Mouse (Mus musculus): Measurements from ENCODE around the gene Bhmt2. TPM values are rescaled to one million over a fixed set of nuclear protein-coding genes. Genes with fewer than 3 reads are reported as not detected.
A peak's percentile ranks its signal among the peaks of the same experiment; 100 is the strongest.

Bhmt2 gene
- total and polyA plus RNA-seq, 2 experiments from 2014 or later: 0.05 TPM; not detected in 1

GRCm38 (mm10) chr13:93632927-93633326 is 41.2 kb downstream of the Bhmt2 start:
- no peak overlapping the region for H3K4me3 ChIP-seq (ENCODE audit: low read length)
- 90% methylated on average over 5 of the region's 5 CpGs for WGBS
- 0 out of 2 replicates have a peak, but pooled peaks cover 4% of the 10 kb centered on the region for H3K4me1 ChIP-seq (ENCODE audit: insufficient read depth, low read length)
- H3K36me3 ChIP-seq (ENCODE audit: insufficient read depth, low read length): no peaks in the 10 kb centered on the region
- H3K4me2 ChIP-seq (ENCODE audit: low read depth, low read length): no peak overlapping the region
- no peaks in the 10 kb centered on the region for H3K27me3 ChIP-seq (ENCODE audit: insufficient read depth, low read length)
- ATAC-seq: no peak
- no peak overlapping the region for H3K27ac ChIP-seq
- TF ChIP-seq CTCF (IDR thresholded peaks at IDR 0.05; ENCODE audit: low read depth): no peak
- H3K9ac ChIP-seq (replicated peaks; ENCODE audit: low read length): no peak overlapping the region
- no peaks in the 10 kb centered on the region for H3K9me3 ChIP-seq (ENCODE audit: low read length)
- DNase-seq (ENCODE audit: low spot score): no peak

GRCm38 (mm10) chr13:93630941-93631705 is 43.0 kb downstream of the Bhmt2 start:
- 66% methylated on average over 10 of the region's 10 CpGs for WGBS

GRCm38 (mm10) chr13:93628861-93629260 is 45.2 kb downstream of the Bhmt2 start:
- Histone ChIP-seq H3K4me1 (ENCODE audit: insufficient read depth, low read length) (no peaks in the 10 kb centered on the region), H3K4me2 (ENCODE audit: low read depth, low read length) (no peak overlapping the region), H3K4me3 (ENCODE audit: low read length) (no peak overlapping the region), H3K9me3 (ENCODE audit: low read length) (no peaks in the 10 kb centered on the region), H3K27me3 (ENCODE audit: insufficient read depth, low read length) (no peaks in the 10 kb centered on the region), H3K36me3 (ENCODE audit: insufficient read depth, low read length) (no peaks in the 10 kb centered on the region), H3K9ac (replicated peaks; ENCODE audit: low read length) (no peak overlapping the region), H3K27ac (no peak overlapping the region)
- ATAC-seq (no peak), DNase-seq (ENCODE audit: low spot score) (no peak)
- 19% methylated on average over 6 of the region's 6 CpGs for WGBS
- no peak for TF ChIP-seq CTCF (IDR thresholded peaks at IDR 0.05; ENCODE audit: low read depth)

More at GRCm38 (mm10) chr13:93630941-93631705, 43.0 kb downstream of the Bhmt2 start:
- ATAC-seq: no peak
- H3K36me3 ChIP-seq (ENCODE audit: insufficient read depth, low read length): no peaks in the 10 kb centered on the region
- no peak overlapping the region for H3K27ac ChIP-seq
- no peak overlapping the region for H3K4me3 ChIP-seq (ENCODE audit: low read length)
- H3K4me2 ChIP-seq (ENCODE audit: low read depth, low read length): no peak overlapping the region
- no peak for TF ChIP-seq CTCF (IDR thresholded peaks at IDR 0.05; ENCODE audit: low read depth)
- H3K9me3 ChIP-seq (ENCODE audit: low read length): no peaks in the 10 kb centered on the region
- H3K9ac ChIP-seq (replicated peaks; ENCODE audit: low read length): no peak overlapping the region
- no peaks in the 10 kb centered on the region for H3K4me1 ChIP-seq (ENCODE audit: insufficient read depth, low read length)
- peak; percentile 34 for DNase-seq (ENCODE audit: low spot score)
- no peaks in the 10 kb centered on the region for H3K27me3 ChIP-seq (ENCODE audit: insufficient read depth, low read length)

GRCm38 (mm10) chr13:93614361-93614948 is 59.6 kb downstream of the Bhmt2 start:
- Histone ChIP-seq H3K9ac (replicated peaks; ENCODE audit: low read length) (no peak overlapping the region), H3K36me3 (ENCODE audit: insufficient read depth, low read length) (no peaks in the 10 kb centered on the region), H3K9me3 (ENCODE audit: low read length) (no peaks in the 10 kb centered on the region), H3K27ac (no peak overlapping the region), H3K4me1 (ENCODE audit: insufficient read depth, low read length) (no peaks in the 10 kb centered on the region), H3K27me3 (ENCODE audit: insufficient read depth, low read length) (no peaks in the 10 kb centered on the region), H3K4me3 (ENCODE audit: low read length) (no peak overlapping the region), H3K4me2 (ENCODE audit: low read depth, low read length) (no peak overlapping the region)
- WGBS: 24% methylated on average over 6 of the region's 6 CpGs
- TF ChIP-seq CTCF (IDR thresholded peaks at IDR 0.05; ENCODE audit: low read depth): no peak
- DNase-seq (ENCODE audit: low spot score) (no peak), ATAC-seq (no peak)

- Histone ChIP-seq H3K4me1 (ENCODE audit: insufficient read depth, low read length) (no peaks in the 10 kb centered on the region), H3K9ac (replicated peaks; ENCODE audit: low read length) (no peak overlapping the region), H3K27ac (no peak overlapping the region), H3K27me3 (ENCODE audit: insufficient read depth, low read length) (no peaks in the 10 kb centered on the region), H3K9me3 (ENCODE audit: low read length) (no peaks in the 10 kb centered on the region), H3K36me3 (ENCODE audit: insufficient read depth, low read length) (no peaks in the 10 kb centered on the region), H3K4me2 (ENCODE audit: low read depth, low read length) (no peak overlapping the region), H3K4me3 (ENCODE audit: low read length) (no peak overlapping the region)
- WGBS: 59% methylated on average over 4 of the region's 4 CpGs
- peak; percentile 53 for DNase-seq (ENCODE audit: low spot score)
- TF ChIP-seq CTCF (IDR thresholded peaks at IDR 0.05; ENCODE audit: low read depth): peak; percentile 53
- ATAC-seq: no peak
Observed at GRCm38 (mm10) chr13:93613771-93614170, 60.3 kb downstream of the Bhmt2 start.

- Histone ChIP-seq H3K9me3 (ENCODE audit: low read length) (no peaks in the 10 kb centered on the region), H3K27ac (no peak overlapping the region), H3K9ac (replicated peaks; ENCODE audit: low read length) (no peak overlapping the region), H3K4me3 (ENCODE audit: low read length) (no peak overlapping the region), H3K36me3 (ENCODE audit: insufficient read depth, low read length) (no peaks in the 10 kb centered on the region), H3K4me1 (ENCODE audit: insufficient read depth, low read length) (no peaks in the 10 kb centered on the region), H3K27me3 (ENCODE audit: insufficient read depth, low read length) (no peaks in the 10 kb centered on the region), H3K4me2 (ENCODE audit: low read depth, low read length) (0 out of 2 replicates have a peak overlapping the region, but pooled peaks have one; percentile 21)
- DNase-seq (ENCODE audit: low spot score): peak; percentile 89
- peak; percentile 76 for ATAC-seq
- 47% methylated on average over 19 of the region's 19 CpGs for WGBS
- peak; percentile 91 for TF ChIP-seq CTCF (IDR thresholded peaks at IDR 0.05; ENCODE audit: low read depth)
Observed at GRCm38 (mm10) chr13:93612660-93613607, 61.2 kb downstream of the Bhmt2 start.
